Mouse (Mus musculus) central nervous system, embryonic 14 days (tissue): ENCODE results near the gene Itprip. TPM values are rescaled to one million over a fixed set of nuclear protein-coding genes. Genes with fewer than 3 reads are reported as not detected.

Experiments
- polyA plus RNA-seq: library from polyadenylated mRNA; depleted of rRNA; stranded (reverse); fragments of >200 nt; gene quantifications from 2 replicates; pipeline ENCODE4 v1.2.3, GENCODE M21; 2012; rRNA removed

Gene Itprip
- 6.3 and 6.7 TPM in 2 replicates for polyA plus RNA-seq

GRCm38 (mm10) chr19:47919126-47919965 lies at the start of gene Itprip, which contains the start of gene Cfap43:
TSS of gene Itprip (minus strand) at chr19:47919299.
TSS of gene Cfap43 (minus strand) at chr19:47919287.

GRCm38 (mm10) chr19:47937443-47938406 lies 18.6 kb upstream of the Itprip start, which contains the start of gene Cfap58:
TSS of gene Cfap58 (plus strand) at chr19:47937675.

GRCm38 (mm10) chr19:47865353-47865947 lies 53.6 kb downstream of the Itprip start, which contains the start of gene Gsto2:
TSS of gene Gsto2 (plus strand) at chr19:47865534.

GRCm38 (mm10) chr19:47854796-47855783 lies 64.0 kb downstream of the Itprip start, which contains the start of gene Gsto1:
TSS of gene Gsto1 (plus strand) at chr19:47854970.

Other genes starting within 250 kb of the Itprip start
- 0.47 and 4.0 TPM in 2 replicates for gene Col17a1, start 227.2 kb downstream of the Itprip start, polyA plus RNA-seq
- gene Sfr1, start 187.6 kb downstream of the Itprip start, polyA plus RNA-seq = 121 and 122 TPM in 2 replicates
- 55.9 and 62.1 TPM in 2 replicates for gene Gsto1, start 64.3 kb downstream of the Itprip start, polyA plus RNA-seq
- gene Gsto2, start 53.8 kb downstream of the Itprip start, polyA plus RNA-seq = 0.71 and 0.97 TPM in 2 replicates
- gene Cfap43, start within 50 bp of the Itprip start, polyA plus RNA-seq = 2.4 and 2.7 TPM in 2 replicates
- 0.41 and 0.42 TPM in 2 replicates for gene Cfap58, start 18.4 kb upstream of the Itprip start, polyA plus RNA-seq